Mouse (Mus musculus) granulocyte monocyte progenitor cell, adult 5-6 weeks (primary cell): ENCODE results near the gene Pde4a. TPM values are rescaled to one million over a fixed set of nuclear protein-coding genes. Genes with fewer than 3 reads are reported as not detected.

Source experiments
- ATAC-seq: replicated peaks from 2 replicates; pipeline ENCODE4 v1.8.0; 2016; ENCODE audit warnings: mild to moderate bottlenecking, moderate TSS enrichment, inconsistent platforms; ENCODE audit not compliant: poor library complexity, severe bottlenecking
- total RNA-seq, 2 experiments: library from RNA; stranded (forward) in 1 of 2; stranded (reverse) in 1 of 2; fragments of 200-712, 200-1000 nt in 1 of 2; fragments of >200 nt in 1 of 2; fragmentation: Nextera tagmentation in 1 of 2; gene quantifications; 2 replicates each; pipeline ENCODE4 v1.2.3; 2014 to 2017

The Pde4a gene
- total RNA-seq, 2 experiments from 2014 or later: 4.1 to 19.9 TPM

GRCm38 (mm10) chr9:21180841-21181240 is 15.3 kb downstream of the Pde4a start:
- no peak for ATAC-seq

GRCm38 (mm10) chr9:21181421-21182220 is 16.1 kb downstream of the Pde4a start:
- ATAC-seq: peak; percentile 52

GRCm38 (mm10) chr9:21183421-21183820 is 17.9 kb downstream of the Pde4a start:
- ATAC-seq: peak; percentile 58

- peak; percentile 77 for ATAC-seq
These were observed 18.4 kb downstream of the Pde4a start for GRCm38 (mm10) chr9:21183905-21184413.

GRCm38 (mm10) chr9:21184733-21185132 is 19.2 kb downstream of the Pde4a start:
- ATAC-seq: no peak

GRCm38 (mm10) chr9:21185436-21185835 is 19.9 kb downstream of the Pde4a start:
- no peak for ATAC-seq

- no peak for ATAC-seq
These were observed 24.4 kb downstream of the Pde4a start for GRCm38 (mm10) chr9:21189905-21190304.

GRCm38 (mm10) chr9:21190670-21191069 is 25.2 kb downstream of the Pde4a start:
- ATAC-seq: no peak

GRCm38 (mm10) chr9:21193786-21194185 is 28.3 kb downstream of the Pde4a start:
- ATAC-seq: no peak

GRCm38 (mm10) chr9:21194787-21195493 is 29.4 kb downstream of the Pde4a start:
- ATAC-seq: peak; percentile 74

GRCm38 (mm10) chr9:21195736-21196505 is 30.4 kb downstream of the Pde4a start:
- ATAC-seq: 0 out of 2 replicates have a peak, but pooled peaks have one; percentile 20

- no peak for ATAC-seq
These were observed 31.3 kb downstream of the Pde4a start for GRCm38 (mm10) chr9:21196521-21197433.

- no peak for ATAC-seq
These were observed 32.5 kb downstream of the Pde4a start for GRCm38 (mm10) chr9:21197981-21198380.

GRCm38 (mm10) chr9:21198960-21199359 is 33.4 kb downstream of the Pde4a start:
- ATAC-seq: no peak

- no peak for ATAC-seq
These were observed 38.6 kb downstream of the Pde4a start for GRCm38 (mm10) chr9:21204156-21204527.

- ATAC-seq: no peak
These were observed 39.2 kb downstream of the Pde4a start for GRCm38 (mm10) chr9:21204528-21205272.

GRCm38 (mm10) chr9:21206848-21207247 is 41.3 kb downstream of the Pde4a start:
- ATAC-seq: peak; percentile 67

- no peak for ATAC-seq
These were observed 43.1 kb downstream of the Pde4a start for GRCm38 (mm10) chr9:21208626-21209025.

- no peak for ATAC-seq
These were observed 45.3 kb downstream of the Pde4a start for GRCm38 (mm10) chr9:21210821-21211220.
